Mouse (Mus musculus) embryonic facial prominence, embryonic 12.5 days (tissue): ENCODE data around the gene Gm29427. TPM values are rescaled to one million over a fixed set of nuclear protein-coding genes. Genes with fewer than 3 reads are reported as not detected.

Experiments
- ATAC-seq: fragments of 200-750 bp; cut with Nextera tagmentation; 2 replicates; pipeline ENCODE4 v1.8.0; 2017; ENCODE audit not compliant: insufficient number of reproducible peaks, insufficient read depth, low FRiP score, low TSS enrichment
- H3K27ac ChIP-seq: fragments of 300-500 bp; sonication (generic); 2 replicates; pipeline ENCODE4 v1.5.1; 2016; ENCODE audit warnings: mild to moderate bottlenecking
- H3K27me3 ChIP-seq: fragments of 300-500 bp; sonication (generic); 2 replicates; pipeline ENCODE4 v1.6.1; 2016; ENCODE audit warnings: mild to moderate bottlenecking, moderate library complexity
- H3K36me3 ChIP-seq: fragments of 300-500 bp; sonication (generic); 2 replicates; pipeline ENCODE4 v1.6.1; 2016; ENCODE audit warnings: mild to moderate bottlenecking
- H3K4me1 ChIP-seq: fragments of 300-500 bp; sonication (generic); 2 replicates; pipeline ENCODE4 v1.6.1; 2016
- H3K4me2 ChIP-seq: fragments of 300-500 bp; sonication (generic); replicated peaks from 2 replicates; pipeline ENCODE4 v1.6.1; 2016; ENCODE audit warnings: mild to moderate bottlenecking, moderate library complexity
- H3K4me3 ChIP-seq: fragments of 300-500 bp; sonication (generic); 2 replicates; pipeline ENCODE4 v1.5.1; 2016; ENCODE audit warnings: mild to moderate bottlenecking
- H3K9ac ChIP-seq: fragments of 300-500 bp; sonication (generic); 2 replicates; pipeline ENCODE4 v1.6.1; 2016; ENCODE audit warnings: mild to moderate bottlenecking, moderate library complexity
- H3K9me3 ChIP-seq: fragments of 300-500 bp; sonication (generic); 2 replicates; pipeline ENCODE4 v1.6.1; 2016; ENCODE audit warnings: mild to moderate bottlenecking, moderate library complexity
- WGBS: fragments of 180-500 bp; shearing (Covaris S2); methylation state at CpG from one replicate; pipeline ENCODE4 v1.1.7; 2016; 5-methylcytosine and 5-hydroxymethylcytosine counted together
- polyA plus RNA-seq: library from polyadenylated mRNA; unstranded; fragments of >200 nt; fragmentation: Nextera tagmentation; extraction: Ambion mirVana; gene quantifications from 2 replicates; pipeline ENCODE4 v1.2.1, GENCODE M21; 2016

The Gm29427 gene
- polyA plus RNA-seq, 1 experiment from 2014 or later: not detected

GRCm38 (mm10) chr1:130633761-130634410 is 81.7 kb downstream of the Gm29427 start:
- ATAC-seq: peak; percentile 35; the same call in 1 of the 2 replicates
- Histone ChIP-seq H3K27ac (no peak overlapping the region), H3K27me3 (no peaks in the 10 kb centered on the region), H3K9ac (no peak overlapping the region), H3K36me3 (no peaks in the 10 kb centered on the region), H3K4me3 (no peak overlapping the region), H3K4me2 (no peak overlapping the region), H3K9me3 (no peaks in the 10 kb centered on the region), H3K4me1 (no peaks in the 10 kb centered on the region)
- WGBS: 32% methylated on average over 16 of the region's 16 CpGs

DNA sequence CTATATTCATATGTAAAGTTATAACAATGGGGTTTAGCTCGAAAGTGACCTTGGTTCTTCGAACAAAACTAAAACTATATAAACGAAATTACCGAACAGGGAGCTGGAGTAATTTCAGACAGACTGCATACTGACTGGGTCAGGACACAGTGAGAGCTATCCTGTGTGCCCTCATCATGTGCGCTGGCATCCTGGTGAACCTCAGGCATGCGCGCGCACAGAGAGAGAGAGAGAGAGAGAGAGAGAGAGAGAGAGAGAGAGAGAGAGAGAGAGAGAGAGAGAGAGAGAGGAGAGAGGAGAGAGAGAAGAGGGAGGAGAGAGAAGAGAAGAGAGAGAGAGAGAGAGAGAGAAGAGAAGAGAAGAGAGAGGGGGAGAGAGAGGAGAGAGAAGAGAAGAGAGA is 82.3 kb downstream of the Gm29427 start:
- Histone ChIP-seq H3K27ac (no peak overlapping the region), H3K4me3 (no peak overlapping the region), H3K27me3 (no peaks in the 10 kb centered on the region), H3K36me3 (no peaks in the 10 kb centered on the region), H3K4me2 (no peak overlapping the region), H3K9ac (no peak overlapping the region), H3K9me3 (no peaks in the 10 kb centered on the region), H3K4me1 (no peaks in the 10 kb centered on the region)
- 85% methylated on average over 8 of the region's 8 CpGs for WGBS
- ATAC-seq: no peak

DNA sequence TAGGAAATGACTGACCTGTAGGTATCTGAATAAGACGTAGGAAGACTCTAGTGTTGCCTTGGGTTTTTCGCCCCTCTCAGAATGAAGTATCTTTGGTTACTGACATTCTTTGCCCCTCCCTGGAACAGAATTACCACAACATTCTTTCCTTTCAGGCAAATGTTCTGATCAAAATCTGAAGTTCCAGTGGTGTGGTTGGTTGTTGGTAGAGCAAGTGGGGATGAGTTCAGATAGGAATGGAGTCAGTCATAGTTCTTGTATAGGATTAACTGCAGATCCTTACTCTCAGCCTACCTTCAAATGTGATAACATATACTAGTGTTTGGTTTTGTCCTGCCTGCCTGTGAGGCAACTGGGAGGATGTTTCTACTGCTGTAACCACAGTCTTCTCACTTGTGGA is 86.1 kb downstream of the Gm29427 start, which contains the start of gene Zp3r:
Zp3r (minus strand) TSS at position 101 of the 400 bp plus-strand sequence.
- Histone ChIP-seq H3K4me3 (no peak within 1 kb of the TSS), H3K36me3 (no peaks in the 10 kb centered on the region), H3K4me1 (no peaks in the 10 kb centered on the region), H3K9me3 (no peaks in the 10 kb centered on the region), H3K9ac (no peak within 1 kb of the TSS), H3K4me2 (no peak within 1 kb of the TSS), H3K27me3 (no peaks in the 10 kb centered on the region), H3K27ac (no peak within 1 kb of the TSS)
- ATAC-seq: no peak
- 88% methylated on average over 2 of the region's 2 CpGs for WGBS

Other genes starting within 250 kb of the Gm29427 start
- gene Zp3r, start 86.2 kb downstream of the Gm29427 start, polyA plus RNA-seq: not detected in 2 replicates
- gene C4bp, start 54.2 kb downstream of the Gm29427 start, polyA plus RNA-seq: not detected in 2 replicates
- 11.9 and 13.4 TPM in 2 replicates for gene Yod1, start 1.5 kb upstream of the Gm29427 start, polyA plus RNA-seq
- gene Pfkfb2, start 13.5 kb upstream of the Gm29427 start, polyA plus RNA-seq: 10.0 and 11.2 TPM in 2 replicates
- gene AA986860, start 16.2 kb upstream of the Gm29427 start, polyA plus RNA-seq: 0.83 and 1.00 TPM in 2 replicates
- not detected in 2 replicates for gene Fcamr, start 85.1 kb upstream of the Gm29427 start, polyA plus RNA-seq
- not detected in 2 replicates for gene Pigr, start 110.9 kb upstream of the Gm29427 start, polyA plus RNA-seq
- gene Fcmr, start 149.9 kb upstream of the Gm29427 start, polyA plus RNA-seq: not detected in 2 replicates
- not detected in 2 replicates for gene Il24, start 171.7 kb upstream of the Gm29427 start, polyA plus RNA-seq
- not detected in 2 replicates for gene Il20, start 195.7 kb upstream of the Gm29427 start, polyA plus RNA-seq
- gene Il19, start 224.3 kb upstream of the Gm29427 start, polyA plus RNA-seq: 0.33 and 0.46 TPM in 2 replicates